Mouse (Mus musculus): Measurements from ENCODE around the gene Lrrc1. TPM values are rescaled to one million over a fixed set of nuclear protein-coding genes. Genes with fewer than 3 reads are reported as not detected.

Gene Lrrc1
- polyA plus RNA-seq, 1 experiment from 2014 or later = 14.9 TPM

- ATAC-seq (ENCODE audit: low FRiP score, low TSS enrichment) (no peak), DNase-seq (ENCODE audit: low spot score) (no peak)
- Histone ChIP-seq H3K27me3 (ENCODE audit: control insufficient read depth, insufficient read depth, low read length) (no peaks in the 10 kb centered on the region), H3K4me1 (replicated peaks; ENCODE audit: control insufficient read depth, insufficient read depth) (no peaks in the 10 kb centered on the region; the same call in 1 of the 2 replicates), H3K4me2 (replicated peaks; ENCODE audit: low read depth) (no peak overlapping the region), H3K36me3 (ENCODE audit: control insufficient read depth, insufficient read depth, low read length) (no peaks in the 10 kb centered on the region), H3K27ac (replicated peaks) (no peak overlapping the region), H3K9me3 (ENCODE audit: control insufficient read depth, low read length) (no peaks in the 10 kb centered on the region), H3K4me3 (ENCODE audit: low read depth, low read length) (no peak overlapping the region), H3K9ac (ENCODE audit: low read length) (no peak overlapping the region)
- 67% methylated on average over 7 of the region's 7 CpGs for WGBS
- TF ChIP-seq EP300 (optimal IDR thresholded peaks at IDR 0.05) (no peak), CTCF (IDR thresholded peaks at IDR 0.05; ENCODE audit: low read depth) (no peak)
Observed at GRCm38 (mm10) chr9:77516782-77517364, 27.8 kb downstream of the Lrrc1 start.

GRCm38 (mm10) chr9:77513892-77514291 is 30.8 kb downstream of the Lrrc1 start:
- H3K4me1 ChIP-seq (replicated peaks; ENCODE audit: control insufficient read depth, insufficient read depth) = no peaks in the 10 kb centered on the region; the same call in 1 of the 2 replicates
- no peaks in the 10 kb centered on the region; the same call in 1 of the 2 replicates for H3K36me3 ChIP-seq (ENCODE audit: control insufficient read depth, insufficient read depth, low read length)
- WGBS = 47% methylated on average over 3 of the region's 3 CpGs
- no peaks in the 10 kb centered on the region for H3K27me3 ChIP-seq (ENCODE audit: control insufficient read depth, insufficient read depth, low read length)
- no peaks in the 10 kb centered on the region for H3K9me3 ChIP-seq (ENCODE audit: control insufficient read depth, low read length)
- H3K4me3 ChIP-seq (ENCODE audit: low read depth, low read length) = no peak overlapping the region
- H3K4me2 ChIP-seq (replicated peaks; ENCODE audit: low read depth) = no peak overlapping the region
- TF ChIP-seq EP300 (optimal IDR thresholded peaks at IDR 0.05) (no peak), CTCF (IDR thresholded peaks at IDR 0.05; ENCODE audit: low read depth) (no peak)
- no peak for DNase-seq (ENCODE audit: low spot score)
- no peak for ATAC-seq (ENCODE audit: low FRiP score, low TSS enrichment)
- no peak overlapping the region for H3K9ac ChIP-seq (ENCODE audit: low read length)
- no peak overlapping the region for H3K27ac ChIP-seq (replicated peaks)

DNA sequence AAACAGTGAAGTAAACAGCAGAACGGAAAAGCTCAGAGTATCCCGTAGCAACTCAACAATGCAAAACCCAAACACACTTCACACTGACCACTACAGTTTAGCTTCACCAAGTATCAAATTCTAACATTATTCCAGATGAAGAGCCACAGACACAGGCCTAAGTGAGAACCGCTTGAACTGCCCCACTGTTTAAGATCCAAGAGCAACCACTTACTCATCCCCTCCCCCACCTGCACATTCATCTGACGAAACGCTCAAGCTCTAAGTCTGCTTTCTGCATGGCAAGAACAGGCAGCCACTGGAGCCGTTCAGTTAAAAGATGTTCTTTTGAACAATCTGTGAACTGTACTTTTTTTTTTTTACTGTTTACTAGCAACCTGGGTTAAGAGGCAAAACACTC is 32.5 kb downstream of the Lrrc1 start:
- no peaks in the 10 kb centered on the region for H3K9me3 ChIP-seq (ENCODE audit: control insufficient read depth, low read length)
- TF ChIP-seq CTCF (IDR thresholded peaks at IDR 0.05; ENCODE audit: low read depth) = no peak
- H3K36me3 ChIP-seq (ENCODE audit: control insufficient read depth, insufficient read depth, low read length) = no peaks in the 10 kb centered on the region; the same call in 1 of the 2 replicates
- H3K4me2 ChIP-seq (replicated peaks; ENCODE audit: low read depth) = no peak overlapping the region
- 42% methylated on average over 6 of the region's 6 CpGs for WGBS
- no peak overlapping the region for H3K4me3 ChIP-seq (ENCODE audit: low read depth, low read length)
- H3K9ac ChIP-seq (ENCODE audit: low read length) = no peak overlapping the region
- ATAC-seq (ENCODE audit: low FRiP score, low TSS enrichment) (no peak), DNase-seq (ENCODE audit: low spot score) (no peak)
- no peaks in the 10 kb centered on the region for H3K27me3 ChIP-seq (ENCODE audit: control insufficient read depth, insufficient read depth, low read length)
- H3K27ac ChIP-seq (replicated peaks) = no peak overlapping the region
- H3K4me1 ChIP-seq (replicated peaks; ENCODE audit: control insufficient read depth, insufficient read depth) = no peaks in the 10 kb centered on the region; the same call in 1 of the 2 replicates

DNA sequence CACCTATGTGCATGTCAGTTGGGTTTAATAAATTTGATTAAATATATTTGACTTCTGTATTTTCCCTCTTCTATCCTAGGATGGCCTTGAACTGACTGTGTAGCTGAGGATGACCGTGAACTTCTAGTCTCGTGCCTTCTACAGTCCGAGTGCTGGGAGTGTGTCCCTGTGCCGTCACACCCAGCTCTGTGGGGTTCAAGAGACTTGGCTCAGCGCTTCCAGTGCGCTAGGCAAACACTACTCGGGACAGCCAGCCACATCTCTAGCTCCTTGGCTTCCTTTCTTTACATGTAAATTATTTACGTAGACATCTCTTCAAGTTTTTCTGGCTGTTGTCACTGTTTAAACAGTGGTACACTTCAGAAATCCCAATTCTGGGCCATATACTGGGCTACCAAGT is 34.1 kb downstream of the Lrrc1 start:
- TF ChIP-seq CTCF (IDR thresholded peaks at IDR 0.05; ENCODE audit: low read depth) (no peak), EP300 (optimal IDR thresholded peaks at IDR 0.05) (no peak)
- 39% methylated on average over 8 of the region's 8 CpGs for WGBS
- H3K4me2 ChIP-seq (replicated peaks; ENCODE audit: low read depth) = no peak overlapping the region
- H3K4me1 ChIP-seq (replicated peaks; ENCODE audit: control insufficient read depth, insufficient read depth) = no peaks in the 10 kb centered on the region; the same call in 1 of the 2 replicates
- no peaks in the 10 kb centered on the region for H3K27me3 ChIP-seq (ENCODE audit: control insufficient read depth, insufficient read depth, low read length)
- no peaks in the 10 kb centered on the region; the same call in 1 of the 2 replicates for H3K36me3 ChIP-seq (ENCODE audit: control insufficient read depth, insufficient read depth, low read length)
- DNase-seq (ENCODE audit: low spot score) = no peak
- no peak overlapping the region for H3K4me3 ChIP-seq (ENCODE audit: low read depth, low read length)
- no peak for ATAC-seq (ENCODE audit: low FRiP score, low TSS enrichment)
- H3K27ac ChIP-seq (replicated peaks) = no peak overlapping the region
- no peaks in the 10 kb centered on the region for H3K9me3 ChIP-seq (ENCODE audit: control insufficient read depth, low read length)
- no peak overlapping the region for H3K9ac ChIP-seq (ENCODE audit: low read length)

DNA sequence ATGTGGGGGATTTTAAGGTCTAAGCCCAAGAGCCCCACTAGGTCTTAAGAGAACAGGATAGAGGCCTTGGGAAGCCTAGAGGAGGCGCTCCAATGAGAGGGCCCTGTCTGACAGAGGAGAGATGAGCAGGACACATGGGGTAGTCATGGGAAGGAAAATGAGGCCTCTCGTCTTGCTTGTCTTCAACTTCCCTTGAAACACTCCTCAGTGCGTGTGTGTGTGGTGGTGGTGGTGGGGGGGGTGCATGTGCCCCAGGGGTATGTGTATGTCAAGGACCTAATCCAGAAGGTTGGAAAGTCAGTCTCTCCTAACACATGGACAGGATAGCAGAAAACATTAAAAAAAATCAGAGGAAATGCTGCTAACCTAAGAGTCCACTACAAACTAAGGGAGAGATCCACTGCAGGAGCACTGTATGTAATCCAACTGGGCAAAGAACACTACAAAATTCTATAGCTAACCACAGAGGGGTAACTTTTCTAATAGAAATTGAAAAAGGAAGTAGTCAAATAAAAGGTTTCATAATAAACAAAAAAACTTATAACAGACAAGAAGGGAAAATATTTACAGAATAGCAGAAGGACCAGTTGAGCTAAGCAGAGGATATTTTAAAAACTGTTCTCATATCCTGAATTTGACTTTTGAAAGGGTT is 36.8 kb downstream of the Lrrc1 start:
- Histone ChIP-seq H3K27me3 (ENCODE audit: control insufficient read depth, insufficient read depth, low read length) (no peaks in the 10 kb centered on the region), H3K4me1 (replicated peaks; ENCODE audit: control insufficient read depth, insufficient read depth) (no peaks in the 10 kb centered on the region; the same call in none of the 2 replicates), H3K9me3 (ENCODE audit: control insufficient read depth, low read length) (no peaks in the 10 kb centered on the region), H3K36me3 (ENCODE audit: control insufficient read depth, insufficient read depth, low read length) (no peaks in the 10 kb centered on the region; the same call in 1 of the 2 replicates), H3K4me2 (replicated peaks; ENCODE audit: low read depth) (no peak overlapping the region), H3K27ac (replicated peaks) (no peak overlapping the region), H3K9ac (ENCODE audit: low read length) (no peak overlapping the region), H3K4me3 (ENCODE audit: low read depth, low read length) (no peak overlapping the region)
- no peak for ATAC-seq (ENCODE audit: low FRiP score, low TSS enrichment)
- WGBS = 86% methylated on average over 3 of the region's 3 CpGs
- DNase-seq (ENCODE audit: low spot score) = no peak
- TF ChIP-seq EP300 (optimal IDR thresholded peaks at IDR 0.05) (no peak), CTCF (IDR thresholded peaks at IDR 0.05; ENCODE audit: low read depth) (no peak)

All from stomach, postnatal 0 days (tissue).